Mouse (Mus musculus) kidney, adult 2 months (tissue): ENCODE measurements around the gene Suox.

ENCODE experiments used
- CTCF ChIP-seq: fragments of 200-500 bp; conservative IDR thresholded peaks from 2 replicates; pipeline ENCODE4 v1.5.1; 2011; ENCODE audit warnings: low read depth, mild to moderate bottlenecking, control low read depth, low read length, moderate library complexity, mixed read lengths; ENCODE audit not compliant: insufficient read depth, insufficient read length
- POLR2A ChIP-seq: fragments of 200-500 bp; IDR thresholded peaks from one replicate; pipeline ENCODE4 v1.6.1; 2011; ENCODE audit warnings: low read depth, low read length, control low read depth

- no peak for TF ChIP-seq CTCF
- TF ChIP-seq POLR2A: no peak
These were observed 51.2 kb downstream of the Suox start for GRCm38 (mm10) chr10:128622702-128623101.
